Mouse (Mus musculus): Measurements from ENCODE around the gene Ttyh3. TPM values are rescaled to one million over a fixed set of nuclear protein-coding genes. Genes with fewer than 3 reads are reported as not detected.
A peak's percentile ranks its signal among the peaks of the same experiment; 100 is the strongest.

The Ttyh3 gene
- polyA plus RNA-seq, 1 experiment from 2014 or later: 72.3 TPM

GRCm38 (mm10) chr5:140649881-140650414 lies 1.1 kb upstream of the Ttyh3 start:
- Histone ChIP-seq H3K27ac (replicated peaks) (peak overlapping the region; percentile 94), H3K9ac (peak overlapping the region; percentile 76), H3K27me3 (no peaks in the 10 kb centered on the region), H3K9me3 (no peaks in the 10 kb centered on the region), H3K4me1 (replicated peaks) (peaks cover 45% of the 10 kb centered on the region), H3K36me3 (peaks cover 9% of the 10 kb centered on the region), H3K4me3 (peak overlapping the region; percentile 99), H3K4me2 (peak overlapping the region; percentile 64)
- ATAC-seq (ENCODE audit: low read depth): no peak
- 67% methylated on average over 7 of the region's 7 CpGs for WGBS

- peak; percentile 94 for ATAC-seq (ENCODE audit: low read depth)
- H3K9ac ChIP-seq: peak overlapping the region; percentile 76
- H3K36me3 ChIP-seq: peaks cover 16% of the 10 kb centered on the region
- H3K27ac ChIP-seq (replicated peaks): peak overlapping the region; percentile 94
- peaks cover 53% of the 10 kb centered on the region for H3K4me1 ChIP-seq (replicated peaks)
- no peaks in the 10 kb centered on the region for H3K9me3 ChIP-seq
- no peaks in the 10 kb centered on the region for H3K27me3 ChIP-seq
- H3K4me3 ChIP-seq: peak overlapping the region; percentile 99
- WGBS: 2% methylated on average over 26 of the region's 26 CpGs
- peak overlapping the region; percentile 64 for H3K4me2 ChIP-seq
Observed at GRCm38 (mm10) chr5:140649101-140649667, 353 bp upstream of the Ttyh3 start.

GRCm38 (mm10) chr5:140647821-140648518 lies 861 bp downstream of the Ttyh3 start:
- Histone ChIP-seq H3K9me3 (no peaks in the 10 kb centered on the region), H3K36me3 (peaks cover 24% of the 10 kb centered on the region), H3K9ac (peak overlapping the region; percentile 100), H3K4me2 (peak overlapping the region; percentile 100), H3K4me1 (replicated peaks) (peaks cover 65% of the 10 kb centered on the region), H3K27me3 (no peaks in the 10 kb centered on the region), H3K27ac (replicated peaks) (peak overlapping the region; percentile 95), H3K4me3 (peak overlapping the region; percentile 99)
- peak; percentile 32 for ATAC-seq (ENCODE audit: low read depth)
- 2% methylated on average over 13 of the region's 13 CpGs for WGBS

- H3K27me3 ChIP-seq: no peaks in the 10 kb centered on the region
- peak overlapping the region; percentile 100 for H3K9ac ChIP-seq
- ATAC-seq (ENCODE audit: low read depth): no peak
- H3K4me1 ChIP-seq (replicated peaks): peaks cover 68% of the 10 kb centered on the region
- peaks cover 24% of the 10 kb centered on the region for H3K36me3 ChIP-seq
- peak overlapping the region; percentile 99 for H3K4me3 ChIP-seq
- peak overlapping the region; percentile 95 for H3K27ac ChIP-seq (replicated peaks)
- no peaks in the 10 kb centered on the region for H3K9me3 ChIP-seq
- peak overlapping the region; percentile 100 for H3K4me2 ChIP-seq
- 28% methylated on average over 13 of the region's 13 CpGs for WGBS
Observed at GRCm38 (mm10) chr5:140647031-140647760, 1.6 kb downstream of the Ttyh3 start.

GRCm38 (mm10) chr5:140646171-140646570 lies 2.7 kb downstream of the Ttyh3 start:
- Histone ChIP-seq H3K4me3 (peak overlapping the region; percentile 99), H3K9me3 (no peaks in the 10 kb centered on the region), H3K27me3 (no peaks in the 10 kb centered on the region), H3K4me1 (replicated peaks) (peaks cover 78% of the 10 kb centered on the region), H3K4me2 (peak overlapping the region; percentile 100), H3K27ac (replicated peaks) (peak overlapping the region; percentile 46), H3K36me3 (peaks cover 26% of the 10 kb centered on the region), H3K9ac (peak overlapping the region; percentile 100)
- 76% methylated on average over 6 of the region's 6 CpGs for WGBS
- ATAC-seq (ENCODE audit: low read depth): no peak

GRCm38 (mm10) chr5:140645454-140645853 lies 3.4 kb downstream of the Ttyh3 start:
- 82% methylated on average over 4 of the region's 4 CpGs for WGBS
- Histone ChIP-seq H3K4me1 (replicated peaks) (peaks cover 85% of the 10 kb centered on the region), H3K27me3 (no peaks in the 10 kb centered on the region), H3K9me3 (no peaks in the 10 kb centered on the region), H3K4me3 (peak overlapping the region; percentile 99), H3K36me3 (peaks cover 26% of the 10 kb centered on the region), H3K27ac (replicated peaks) (peak overlapping the region; percentile 46), H3K4me2 (peak overlapping the region; percentile 100), H3K9ac (peak overlapping the region; percentile 100)
- no peak for ATAC-seq (ENCODE audit: low read depth)

- Histone ChIP-seq H3K9ac (peak overlapping the region; percentile 100), H3K4me2 (peak overlapping the region; percentile 100), H3K27ac (replicated peaks) (peak overlapping the region; percentile 46), H3K36me3 (peaks cover 33% of the 10 kb centered on the region), H3K4me1 (replicated peaks) (peaks cover 87% of the 10 kb centered on the region), H3K4me3 (peak overlapping the region; percentile 99), H3K27me3 (no peaks in the 10 kb centered on the region), H3K9me3 (no peaks in the 10 kb centered on the region)
- no peak for ATAC-seq (ENCODE audit: low read depth)
- WGBS: 68% methylated on average over 15 of the region's 15 CpGs
Observed at GRCm38 (mm10) chr5:140644702-140645201, 4.1 kb downstream of the Ttyh3 start.

- Histone ChIP-seq H3K9me3 (no peaks in the 10 kb centered on the region), H3K4me2 (peak overlapping the region; percentile 100), H3K4me1 (replicated peaks) (peaks cover 87% of the 10 kb centered on the region), H3K36me3 (peaks cover 38% of the 10 kb centered on the region), H3K9ac (no peak overlapping the region), H3K27me3 (no peaks in the 10 kb centered on the region), H3K4me3 (no peak overlapping the region), H3K27ac (replicated peaks) (peak overlapping the region; percentile 46; the same call in 1 of the 2 replicates)
- no peak for ATAC-seq (ENCODE audit: low read depth)
- 91% methylated on average over 6 of the region's 6 CpGs for WGBS
Observed at GRCm38 (mm10) chr5:140644263-140644662, 4.6 kb downstream of the Ttyh3 start.

GRCm38 (mm10) chr5:140642076-140642475 lies 6.8 kb downstream of the Ttyh3 start:
- H3K4me2 ChIP-seq: peak overlapping the region; percentile 2; the same call in 1 of the 2 replicates
- H3K4me3 ChIP-seq: no peak overlapping the region
- peak overlapping the region; percentile 56; the same call in 1 of the 2 replicates for H3K27ac ChIP-seq (replicated peaks)
- H3K4me1 ChIP-seq (replicated peaks): peaks cover 99% of the 10 kb centered on the region
- H3K27me3 ChIP-seq: no peaks in the 10 kb centered on the region
- peak overlapping the region; percentile 45; the same call in 1 of the 2 replicates for H3K9ac ChIP-seq
- 80% methylated on average over 3 of the region's 3 CpGs for WGBS
- H3K36me3 ChIP-seq: peaks cover 59% of the 10 kb centered on the region
- no peak for ATAC-seq (ENCODE audit: low read depth)
- no peaks in the 10 kb centered on the region for H3K9me3 ChIP-seq

GRCm38 (mm10) chr5:140641254-140641928 lies 7.4 kb downstream of the Ttyh3 start:
- peak overlapping the region; percentile 2; the same call in 1 of the 2 replicates for H3K4me2 ChIP-seq
- H3K36me3 ChIP-seq: peaks cover 61% of the 10 kb centered on the region
- H3K9me3 ChIP-seq: no peaks in the 10 kb centered on the region
- ATAC-seq (ENCODE audit: low read depth): no peak
- peak overlapping the region; percentile 56 for H3K27ac ChIP-seq (replicated peaks)
- H3K4me3 ChIP-seq: no peak overlapping the region
- H3K4me1 ChIP-seq (replicated peaks): peaks cover 99% of the 10 kb centered on the region
- 67% methylated on average over 10 of the region's 10 CpGs for WGBS
- peak overlapping the region; percentile 45; the same call in 1 of the 2 replicates for H3K9ac ChIP-seq
- H3K27me3 ChIP-seq: no peaks in the 10 kb centered on the region

- Histone ChIP-seq H3K36me3 (peaks cover 66% of the 10 kb centered on the region), H3K9me3 (no peaks in the 10 kb centered on the region), H3K4me2 (no peak overlapping the region; the same call in 1 of the 2 replicates), H3K4me1 (replicated peaks) (peaks cover 95% of the 10 kb centered on the region), H3K4me3 (no peak overlapping the region), H3K27me3 (no peaks in the 10 kb centered on the region), H3K27ac (replicated peaks) (peak overlapping the region; percentile 56), H3K9ac (0 out of 2 replicates have a peak overlapping the region, but pooled peaks have one; percentile 45)
- WGBS: 51% methylated on average over 2 of the region's 2 CpGs
- ATAC-seq (ENCODE audit: low read depth): no peak
Observed at GRCm38 (mm10) chr5:140640812-140641211, 8.0 kb downstream of the Ttyh3 start.

All from neural tube, embryonic 13.5 days (tissue).